Mouse (Mus musculus) lung, postnatal 0 days (tissue): ENCODE measurements around the gene Ifna15.

Experiments
- CTCF ChIP-seq: IDR thresholded peaks from 2 replicates; pipeline ENCODE4 v1.5.1; 2016; ENCODE audit warnings: antibody characterized with exemption, mild to moderate bottlenecking
- EP300 ChIP-seq: IDR thresholded peaks from 2 replicates; pipeline ENCODE4 v1.6.1; 2016; ENCODE audit warnings: antibody characterized with exemption, mild to moderate bottlenecking, control low read depth

GRCm38 (mm10) chr4:88535742-88536141 lies 22.3 kb downstream of the Ifna15 start:
- TF ChIP-seq CTCF (no peak), EP300 (no peak)
